Mouse (Mus musculus) 3134 (cell line): ENCODE data around the gene Cdkal1.

ENCODE experiments used
- DNase-seq: peaks from one replicate; pipeline ENCODE4 v3.0.0-alpha.2; 2011; ENCODE audit warnings: low spot score; ENCODE audit not compliant: insufficient read length; ENCODE audit errors: extremely low read depth

Gene Cdkal1

GRCm38 (mm10) chr13:29429877-29430276, 425.6 kb downstream of the Cdkal1 start:
- no peak for DNase-seq

GRCm38 (mm10) chr13:29429196-29429595, 426.3 kb downstream of the Cdkal1 start:
- DNase-seq, result no peak

GRCm38 (mm10) chr13:29416450-29417136, 438.9 kb downstream of the Cdkal1 start:
- no peak for DNase-seq

GRCm38 (mm10) chr13:29415967-29416366, 439.5 kb downstream of the Cdkal1 start:
- no peak for DNase-seq

GRCm38 (mm10) chr13:29414878-29415277, 440.6 kb downstream of the Cdkal1 start:
- no peak for DNase-seq

GRCm38 (mm10) chr13:29414470-29414869, 441.0 kb downstream of the Cdkal1 start:
- DNase-seq, result no peak

GRCm38 (mm10) chr13:29411176-29411575, 444.3 kb downstream of the Cdkal1 start:
- no peak for DNase-seq

GRCm38 (mm10) chr13:29407619-29408018, 447.9 kb downstream of the Cdkal1 start:
- DNase-seq, result no peak

- DNase-seq, result no peak
Measured at GRCm38 (mm10) chr13:29405316-29405715, 450.2 kb downstream of the Cdkal1 start.

- DNase-seq, result no peak
Measured at GRCm38 (mm10) chr13:29403217-29403616, 452.3 kb downstream of the Cdkal1 start.

- no peak for DNase-seq
Measured at GRCm38 (mm10) chr13:29402526-29403040, 452.9 kb downstream of the Cdkal1 start.

- DNase-seq, result no peak
Measured at GRCm38 (mm10) chr13:29399908-29400307, 455.6 kb downstream of the Cdkal1 start.

- no peak for DNase-seq
Measured at GRCm38 (mm10) chr13:29398456-29398855, 457.0 kb downstream of the Cdkal1 start.

GRCm38 (mm10) chr13:29395694-29396093, 459.8 kb downstream of the Cdkal1 start:
- no peak for DNase-seq

GRCm38 (mm10) chr13:29390025-29390424, 465.4 kb downstream of the Cdkal1 start:
- DNase-seq, result no peak

- no peak for DNase-seq
Measured at GRCm38 (mm10) chr13:29388918-29389317, 466.6 kb downstream of the Cdkal1 start.

GRCm38 (mm10) chr13:29377572-29377971, 477.9 kb downstream of the Cdkal1 start:
- no peak for DNase-seq

GRCm38 (mm10) chr13:29371916-29372315, 483.6 kb downstream of the Cdkal1 start:
- DNase-seq, result no peak

GRCm38 (mm10) chr13:29371466-29371771, 484.1 kb downstream of the Cdkal1 start:
- no peak for DNase-seq

- no peak for DNase-seq
Measured at GRCm38 (mm10) chr13:29370731-29371465, 484.6 kb downstream of the Cdkal1 start.

GRCm38 (mm10) chr13:29368806-29369205, 486.7 kb downstream of the Cdkal1 start:
- no peak for DNase-seq
